Mouse (Mus musculus): ENCODE measurements at regions not wholly inside any gene's neighbourhood (a gene's known extent, or its start where the extent isn't known, plus 50 kb on each side); places are given as distances from the start of the nearest gene placed in this dataset.

- TF ChIP-seq GATA1 (IDR thresholded peaks at IDR 0.05; ENCODE audit: low read length) (no peak), TAL1 (IDR thresholded peaks at IDR 0.05; ENCODE audit: low read length) (no peak)
Observed at GRCm38 (mm10) chr8:89153605-89154004, 109.6 kb upstream of the Sall1 start.

Data from erythroblast, embryonic 14.5 days (primary cell).